Mouse (Mus musculus): ENCODE results near the gene Trim65. TPM values are rescaled to one million over a fixed set of nuclear protein-coding genes. Genes with fewer than 3 reads are reported as not detected.

The Trim65 gene
- polyA plus RNA-seq, 1 experiment from 2014 or later: 2.2 TPM

GRCm38 (mm10) chr11:116109441-116110081 is 21.4 kb downstream of the Trim65 start:
- Histone ChIP-seq H3K4me2 (ENCODE audit: low read depth, severe bottlenecking) (peak overlapping the region; percentile 34), H3K9ac (ENCODE audit: low read length) (peak overlapping the region; percentile 45), H3K9me3 (ENCODE audit: control insufficient read depth, low read length) (no peaks in the 10 kb centered on the region), H3K4me3 (ENCODE audit: low read depth, low read length) (peak overlapping the region; percentile 30), H3K4me1 (ENCODE audit: control insufficient read depth, insufficient read depth, low read length) (peaks cover 31% of the 10 kb centered on the region), H3K27me3 (ENCODE audit: control insufficient read depth, insufficient read depth, low read length) (peaks cover 60% of the 10 kb centered on the region), H3K36me3 (ENCODE audit: control insufficient read depth, insufficient read depth, low read length) (no peaks in the 10 kb centered on the region), H3K27ac (replicated peaks; ENCODE audit: low read depth, low read length) (no peak overlapping the region)
- WGBS: 3% methylated on average over 70 of the region's 70 CpGs
- ATAC-seq (ENCODE audit: insufficient number of reproducible peaks, low FRiP score, low TSS enrichment, low read depth) (no peak), DNase-seq (ENCODE audit: low spot score) (no peak)

GRCm38 (mm10) chr11:116108464-116109137 is 22.3 kb downstream of the Trim65 start:
- no peak overlapping the region for H3K27ac ChIP-seq (replicated peaks; ENCODE audit: low read depth, low read length)
- DNase-seq (ENCODE audit: low spot score) (no peak), ATAC-seq (ENCODE audit: insufficient number of reproducible peaks, low FRiP score, low TSS enrichment, low read depth) (no peak)
- H3K27me3 ChIP-seq (ENCODE audit: control insufficient read depth, insufficient read depth, low read length): peaks cover 60% of the 10 kb centered on the region
- no peaks in the 10 kb centered on the region for H3K36me3 ChIP-seq (ENCODE audit: control insufficient read depth, insufficient read depth, low read length)
- H3K4me1 ChIP-seq (ENCODE audit: control insufficient read depth, insufficient read depth, low read length): peaks cover 36% of the 10 kb centered on the region
- H3K9me3 ChIP-seq (ENCODE audit: control insufficient read depth, low read length): no peaks in the 10 kb centered on the region
- no peak overlapping the region for H3K9ac ChIP-seq (ENCODE audit: low read length)
- no peak overlapping the region for H3K4me2 ChIP-seq (ENCODE audit: low read depth, severe bottlenecking)
- WGBS: 7% methylated on average over 23 of the region's 23 CpGs
- H3K4me3 ChIP-seq (ENCODE audit: low read depth, low read length): no peak overlapping the region

- peaks cover 60% of the 10 kb centered on the region for H3K27me3 ChIP-seq (ENCODE audit: control insufficient read depth, insufficient read depth, low read length)
- H3K4me3 ChIP-seq (ENCODE audit: low read depth, low read length): no peak overlapping the region
- DNase-seq (ENCODE audit: low spot score): peak; percentile 38
- H3K4me2 ChIP-seq (ENCODE audit: low read depth, severe bottlenecking): peak overlapping the region; percentile 20
- H3K4me1 ChIP-seq (ENCODE audit: control insufficient read depth, insufficient read depth, low read length): peaks cover 37% of the 10 kb centered on the region
- no peak for ATAC-seq (ENCODE audit: insufficient number of reproducible peaks, low FRiP score, low TSS enrichment, low read depth)
- no peaks in the 10 kb centered on the region for H3K9me3 ChIP-seq (ENCODE audit: control insufficient read depth, low read length)
- H3K36me3 ChIP-seq (ENCODE audit: control insufficient read depth, insufficient read depth, low read length): no peaks in the 10 kb centered on the region
- H3K27ac ChIP-seq (replicated peaks; ENCODE audit: low read depth, low read length): no peak overlapping the region
- WGBS: 9% methylated on average over 19 of the region's 19 CpGs
- H3K9ac ChIP-seq (ENCODE audit: low read length): no peak overlapping the region
Measured at GRCm38 (mm10) chr11:116107777-116108285, 23.1 kb downstream of the Trim65 start.

- Histone ChIP-seq H3K4me2 (ENCODE audit: low read depth, severe bottlenecking) (peak overlapping the region; percentile 20; the same call in 1 of the 2 replicates), H3K27ac (replicated peaks; ENCODE audit: low read depth, low read length) (no peak overlapping the region), H3K27me3 (ENCODE audit: control insufficient read depth, insufficient read depth, low read length) (peaks cover 60% of the 10 kb centered on the region), H3K36me3 (ENCODE audit: control insufficient read depth, insufficient read depth, low read length) (no peaks in the 10 kb centered on the region), H3K9me3 (ENCODE audit: control insufficient read depth, low read length) (no peaks in the 10 kb centered on the region), H3K9ac (ENCODE audit: low read length) (no peak overlapping the region), H3K4me1 (ENCODE audit: control insufficient read depth, insufficient read depth, low read length) (peaks cover 37% of the 10 kb centered on the region), H3K4me3 (ENCODE audit: low read depth, low read length) (no peak overlapping the region)
- DNase-seq (ENCODE audit: low spot score) (no peak), ATAC-seq (ENCODE audit: insufficient number of reproducible peaks, low FRiP score, low TSS enrichment, low read depth) (no peak)
- WGBS: 31% methylated on average over 14 of the region's 14 CpGs
Measured at GRCm38 (mm10) chr11:116106963-116107776, 23.8 kb downstream of the Trim65 start.

GRCm38 (mm10) chr11:116106154-116106962 is 24.6 kb downstream of the Trim65 start:
- ATAC-seq (ENCODE audit: insufficient number of reproducible peaks, low FRiP score, low TSS enrichment, low read depth): 0 out of 2 replicates have a peak, but pooled peaks have one; percentile 37
- WGBS: 24% methylated on average over 32 of the region's 32 CpGs
- Histone ChIP-seq H3K36me3 (ENCODE audit: control insufficient read depth, insufficient read depth, low read length) (no peaks in the 10 kb centered on the region), H3K9ac (ENCODE audit: low read length) (0 out of 2 replicates have a peak overlapping the region, but pooled peaks have one; percentile 17), H3K4me2 (ENCODE audit: low read depth, severe bottlenecking) (peak overlapping the region; percentile 25), H3K27me3 (ENCODE audit: control insufficient read depth, insufficient read depth, low read length) (peaks cover 54% of the 10 kb centered on the region), H3K4me1 (ENCODE audit: control insufficient read depth, insufficient read depth, low read length) (peaks cover 42% of the 10 kb centered on the region), H3K9me3 (ENCODE audit: control insufficient read depth, low read length) (no peaks in the 10 kb centered on the region), H3K27ac (replicated peaks; ENCODE audit: low read depth, low read length) (no peak overlapping the region), H3K4me3 (ENCODE audit: low read depth, low read length) (0 out of 2 replicates have a peak overlapping the region, but pooled peaks have one; percentile 8)
- peak; percentile 58 for DNase-seq (ENCODE audit: low spot score)

GRCm38 (mm10) chr11:116105065-116105464 is 25.9 kb downstream of the Trim65 start:
- H3K4me2 ChIP-seq (ENCODE audit: low read depth, severe bottlenecking): no peak overlapping the region
- peaks cover 42% of the 10 kb centered on the region for H3K4me1 ChIP-seq (ENCODE audit: control insufficient read depth, insufficient read depth, low read length)
- WGBS: 93% methylated on average over 2 of the region's 2 CpGs
- H3K9ac ChIP-seq (ENCODE audit: low read length): no peak overlapping the region
- no peaks in the 10 kb centered on the region for H3K36me3 ChIP-seq (ENCODE audit: control insufficient read depth, insufficient read depth, low read length)
- H3K27me3 ChIP-seq (ENCODE audit: control insufficient read depth, insufficient read depth, low read length): peaks cover 41% of the 10 kb centered on the region
- H3K27ac ChIP-seq (replicated peaks; ENCODE audit: low read depth, low read length): no peak overlapping the region
- no peak for DNase-seq (ENCODE audit: low spot score)
- no peaks in the 10 kb centered on the region for H3K9me3 ChIP-seq (ENCODE audit: control insufficient read depth, low read length)
- ATAC-seq (ENCODE audit: insufficient number of reproducible peaks, low FRiP score, low TSS enrichment, low read depth): no peak
- no peak overlapping the region for H3K4me3 ChIP-seq (ENCODE audit: low read depth, low read length)

- Histone ChIP-seq H3K4me2 (ENCODE audit: low read depth, severe bottlenecking) (no peak overlapping the region), H3K9me3 (ENCODE audit: control insufficient read depth, low read length) (no peaks in the 10 kb centered on the region), H3K9ac (ENCODE audit: low read length) (no peak overlapping the region), H3K27me3 (ENCODE audit: control insufficient read depth, insufficient read depth, low read length) (peaks cover 32% of the 10 kb centered on the region), H3K27ac (replicated peaks; ENCODE audit: low read depth, low read length) (peak overlapping the region; percentile 53; the same call in 1 of the 2 replicates), H3K4me3 (ENCODE audit: low read depth, low read length) (no peak overlapping the region), H3K4me1 (ENCODE audit: control insufficient read depth, insufficient read depth, low read length) (peaks cover 35% of the 10 kb centered on the region), H3K36me3 (ENCODE audit: control insufficient read depth, insufficient read depth, low read length) (no peaks in the 10 kb centered on the region)
- ATAC-seq (ENCODE audit: insufficient number of reproducible peaks, low FRiP score, low TSS enrichment, low read depth) (peak; percentile 36; the same call in 1 of the 2 replicates), DNase-seq (ENCODE audit: low spot score) (peak; percentile 57)
- 46% methylated on average over 14 of the region's 14 CpGs for WGBS
Measured at GRCm38 (mm10) chr11:116104006-116104646, 26.8 kb downstream of the Trim65 start.

Data from limb, embryonic 11.5 days (tissue).